Mouse (Mus musculus) naive thymus-derived CD4-positive, alpha-beta T cell, adult 2 months (primary cell): ENCODE results near the gene Uchl4.
"Not testable (repeated sequence)": the region's sequence is repeated elsewhere in the genome, so short reads cannot be mapped to it uniquely, and the experiment has no call there.

Experiments
- DNase-seq: peaks from one replicate; pipeline ENCODE4 v3.0.0-alpha.2; 2011; ENCODE audit warnings: low read depth

The Uchl4 gene

DNA sequence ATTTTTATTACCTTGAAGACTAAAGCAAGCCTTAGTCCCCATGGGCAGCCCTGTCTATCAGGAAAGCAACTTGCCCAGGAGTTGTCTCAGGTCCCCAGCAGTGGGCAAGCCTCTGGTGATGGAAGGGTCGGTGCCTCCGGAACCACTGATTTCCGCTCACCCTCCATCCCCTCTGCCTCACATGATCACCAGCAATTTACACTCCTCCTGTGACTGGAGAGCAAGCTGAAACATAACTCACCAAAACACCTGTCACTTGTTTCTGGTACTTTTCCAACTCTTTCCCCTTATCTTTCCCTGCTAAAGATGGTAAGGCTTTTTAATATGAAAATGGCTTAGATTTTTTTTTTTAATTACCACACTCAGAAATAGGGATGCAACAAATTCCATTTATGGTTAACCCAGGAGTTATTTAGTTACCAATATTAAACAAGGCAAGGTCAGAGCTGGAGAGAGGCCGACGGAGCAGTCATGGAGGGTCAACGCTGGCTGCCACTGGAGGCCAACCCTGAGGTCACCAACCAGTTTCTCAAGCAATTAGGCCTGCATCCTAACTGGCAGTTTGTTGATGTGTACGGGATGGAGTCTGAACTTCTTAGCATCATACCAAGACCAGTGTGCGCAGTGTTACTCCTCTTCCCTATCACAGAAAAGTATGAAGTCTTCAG is at the start of gene Uchl4:
Uchl4 (plus strand) TSS at position 434 of the 668 bp plus-strand sequence.
- no peak for DNase-seq

DNA sequence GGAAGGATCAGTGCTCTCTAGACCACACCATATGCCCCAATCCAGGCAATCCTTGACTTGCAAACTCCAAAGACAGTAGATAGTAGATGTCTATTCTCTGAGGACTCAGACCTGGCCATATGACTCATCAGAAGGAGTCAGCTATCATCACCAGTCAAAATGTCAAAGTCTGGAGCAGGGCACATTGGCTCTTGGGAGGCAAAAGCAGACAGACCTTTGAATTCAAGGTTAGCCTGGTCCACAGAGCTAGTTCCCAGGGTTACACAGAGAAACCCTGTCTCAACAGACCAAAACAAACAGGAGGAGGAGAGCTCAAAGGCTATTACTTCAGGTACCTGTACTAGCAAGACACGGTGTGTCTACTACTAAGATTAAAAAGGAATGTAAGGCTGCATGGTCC is 41.1 kb upstream of the Uchl4 start:
- DNase-seq: no peak

DNA sequence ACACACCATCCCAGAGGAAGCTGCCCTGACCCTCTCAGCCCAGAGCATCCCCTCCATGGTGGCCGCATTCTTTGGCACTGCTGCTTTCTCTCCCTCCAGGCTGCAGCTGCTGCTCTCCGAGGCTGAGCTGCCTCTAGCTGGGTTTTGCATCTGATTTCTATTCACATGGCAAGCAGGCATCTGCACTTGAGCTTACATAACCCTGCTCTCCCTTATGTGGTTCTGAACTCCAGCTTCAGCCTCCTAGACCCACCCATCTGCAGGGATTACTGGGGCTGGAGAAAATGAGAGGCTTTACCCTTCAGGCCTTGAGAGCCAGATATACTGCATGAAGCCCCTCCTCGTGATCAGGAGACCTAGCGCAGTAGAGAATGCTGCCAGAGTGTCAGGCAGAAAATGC is 39.4 kb upstream of the Uchl4 start:
- no peak for DNase-seq

DNA sequence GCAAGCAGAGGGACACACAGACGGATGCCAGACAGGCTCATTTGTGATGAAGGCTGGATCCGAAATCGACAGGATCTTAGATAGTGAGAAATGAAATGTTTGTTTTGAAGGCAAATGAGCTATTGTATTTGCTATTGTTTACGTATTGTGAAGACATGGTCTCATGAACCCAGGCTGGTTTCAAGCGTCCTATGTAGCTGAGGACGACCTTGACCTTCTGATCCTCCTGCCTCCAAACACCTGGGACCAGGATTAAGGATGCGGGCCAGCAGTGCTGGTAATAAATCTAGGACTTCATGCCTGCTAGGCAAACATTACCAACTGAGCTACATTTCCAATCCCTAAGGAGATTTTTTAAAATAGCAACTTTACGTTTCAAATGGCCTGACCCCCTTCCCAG is 37.5 kb upstream of the Uchl4 start:
- DNase-seq: no peak

DNA sequence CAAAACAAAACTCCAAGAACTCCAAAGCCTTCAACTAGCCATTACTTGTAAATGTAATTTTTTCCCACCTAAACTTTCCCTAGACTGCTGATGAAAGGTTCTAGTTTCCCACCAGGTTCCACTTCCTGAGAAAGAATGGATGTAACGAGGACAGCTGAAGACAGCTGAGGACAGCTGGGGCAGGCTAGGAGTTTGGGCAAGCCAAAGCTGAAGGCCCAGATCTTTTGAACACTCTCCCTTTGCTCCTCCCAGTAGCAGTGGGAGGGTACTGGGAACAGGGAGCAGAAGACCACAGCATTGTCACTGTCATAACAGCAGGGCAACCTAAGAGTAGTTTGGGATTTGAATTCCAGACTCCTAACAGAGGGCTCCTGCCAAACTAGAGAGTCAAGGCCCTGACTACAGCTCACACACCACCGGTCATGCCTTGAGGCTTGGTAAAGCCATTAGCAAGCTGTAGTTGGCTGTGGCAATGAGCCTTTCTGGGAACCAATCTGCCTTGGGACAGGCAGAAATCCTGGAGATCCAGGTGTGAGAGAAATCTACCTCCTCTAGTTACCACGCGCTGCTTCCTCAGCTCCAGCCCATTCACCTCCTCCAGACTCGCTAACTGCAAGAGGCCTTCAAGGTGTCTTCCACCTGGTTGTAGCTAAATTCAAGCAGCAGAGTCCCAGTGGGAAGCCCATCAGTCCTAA is 36.8 kb upstream of the Uchl4 start:
- DNase-seq: no peak

DNA sequence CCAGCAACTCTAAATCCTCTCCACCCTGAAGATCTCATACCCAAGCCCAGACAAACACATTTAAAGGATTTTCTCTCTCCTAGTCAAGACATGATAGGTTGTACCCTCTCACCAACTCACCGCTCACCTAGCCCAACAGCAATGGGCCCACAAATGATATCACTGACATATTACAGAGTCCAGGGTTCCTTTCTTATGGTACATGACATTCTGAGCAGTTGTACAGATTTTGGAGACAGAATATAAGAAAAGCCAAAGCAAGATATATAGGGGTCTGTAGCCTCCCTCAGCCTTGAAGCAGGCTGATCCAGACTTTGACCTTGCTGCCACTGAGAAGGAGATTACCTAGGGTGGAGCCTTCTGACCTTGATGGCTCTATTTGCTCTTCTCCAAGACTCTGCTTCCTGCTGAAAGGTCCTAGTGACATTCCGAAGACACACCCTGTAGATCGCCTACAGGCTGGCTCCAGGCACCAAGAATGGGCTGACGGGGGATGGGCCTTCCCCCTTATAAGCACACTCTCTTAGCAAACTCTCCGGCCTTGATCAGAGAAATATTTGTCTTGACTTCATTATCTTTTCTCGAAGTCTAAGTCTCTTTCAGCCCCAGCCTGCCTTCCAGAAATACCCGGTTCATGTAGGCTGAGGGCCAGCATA is 36.1 kb upstream of the Uchl4 start:
- DNase-seq: not testable (repeated sequence)

DNA sequence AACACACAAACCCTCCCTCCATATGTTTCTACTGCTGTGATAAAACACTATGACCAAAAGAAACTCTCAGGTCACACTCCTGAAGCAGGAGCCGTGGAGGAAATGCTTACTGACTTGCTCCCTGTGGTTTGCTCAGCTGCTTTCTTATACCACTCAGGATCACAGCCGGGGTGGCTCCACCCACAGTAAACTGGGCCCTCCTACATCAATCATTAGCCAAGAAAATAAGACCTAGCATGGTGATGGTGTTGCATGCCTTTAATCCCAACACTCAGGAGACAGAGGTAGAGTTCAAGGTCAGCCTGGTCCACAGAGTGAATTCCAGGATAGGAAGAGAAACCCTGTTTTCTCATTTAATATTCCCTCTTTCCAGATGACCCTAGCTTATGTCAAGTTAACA is 35.1 kb upstream of the Uchl4 start:
- no peak for DNase-seq

DNA sequence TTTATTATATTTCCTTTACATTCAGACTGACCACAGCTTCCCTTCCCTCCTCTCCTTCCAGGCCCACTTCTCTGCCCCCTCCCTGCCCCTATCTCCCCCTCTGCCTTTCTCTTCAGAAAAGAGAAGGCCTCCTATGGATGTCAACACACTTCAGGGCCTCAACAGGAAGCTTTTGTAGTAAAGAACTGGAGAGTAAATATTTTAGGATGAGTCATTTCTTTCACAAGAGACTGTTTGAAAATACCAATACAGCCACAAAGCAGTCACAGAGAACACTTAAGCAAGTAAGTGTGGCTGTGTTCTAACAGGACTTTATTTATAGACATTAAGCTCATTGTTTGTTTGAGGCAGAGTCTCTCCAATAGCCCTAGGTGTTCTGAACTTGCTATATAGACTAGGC is 32.7 kb upstream of the Uchl4 start:
- DNase-seq: no peak

DNA sequence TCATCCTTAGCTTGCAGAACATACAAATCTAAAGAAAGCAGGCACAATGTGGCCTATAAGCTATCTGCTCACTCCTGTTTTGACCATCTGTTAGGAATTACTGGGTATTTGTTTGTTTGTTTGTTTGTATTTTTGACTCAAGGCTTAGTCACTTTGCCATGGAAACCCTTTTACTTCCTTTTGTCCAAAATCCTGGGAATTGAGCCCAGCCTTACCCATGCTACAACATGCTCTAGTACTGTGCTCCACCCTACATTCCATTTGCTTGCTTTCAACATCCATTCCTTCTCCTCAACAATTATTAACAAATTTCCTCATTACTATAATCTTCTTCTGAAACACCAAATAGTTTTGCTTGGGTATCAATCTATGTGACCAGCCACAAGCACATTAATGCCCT is 32.1 kb upstream of the Uchl4 start:
- no peak for DNase-seq

DNA sequence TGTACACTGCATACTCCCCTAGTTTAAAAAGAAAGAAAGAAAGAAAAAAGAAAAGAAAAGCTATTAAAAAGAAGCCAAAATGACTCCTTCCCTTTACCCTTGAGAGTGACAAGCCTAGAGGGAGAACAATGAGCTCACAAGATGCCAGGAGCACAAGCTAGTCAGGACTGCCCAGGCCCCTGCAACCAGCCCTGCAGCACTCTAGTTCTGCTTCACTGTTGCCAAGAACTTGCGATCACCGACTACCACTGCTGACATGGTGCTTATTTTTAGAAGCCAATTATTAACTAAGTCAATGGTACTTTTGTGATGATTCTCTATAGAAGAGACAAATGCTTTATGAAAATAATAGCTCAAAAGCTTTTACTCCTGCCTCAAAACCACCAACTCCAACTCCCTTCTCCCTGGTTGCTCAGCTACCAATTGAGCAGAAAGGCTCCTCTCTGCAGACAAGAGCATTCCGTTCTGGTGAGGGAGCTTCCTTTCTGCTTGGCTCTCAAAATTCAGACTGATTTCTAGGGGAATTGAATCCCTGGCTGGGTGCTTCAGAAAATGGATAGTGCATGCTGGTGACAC is 27.4 kb upstream of the Uchl4 start:
- DNase-seq: no peak

DNA sequence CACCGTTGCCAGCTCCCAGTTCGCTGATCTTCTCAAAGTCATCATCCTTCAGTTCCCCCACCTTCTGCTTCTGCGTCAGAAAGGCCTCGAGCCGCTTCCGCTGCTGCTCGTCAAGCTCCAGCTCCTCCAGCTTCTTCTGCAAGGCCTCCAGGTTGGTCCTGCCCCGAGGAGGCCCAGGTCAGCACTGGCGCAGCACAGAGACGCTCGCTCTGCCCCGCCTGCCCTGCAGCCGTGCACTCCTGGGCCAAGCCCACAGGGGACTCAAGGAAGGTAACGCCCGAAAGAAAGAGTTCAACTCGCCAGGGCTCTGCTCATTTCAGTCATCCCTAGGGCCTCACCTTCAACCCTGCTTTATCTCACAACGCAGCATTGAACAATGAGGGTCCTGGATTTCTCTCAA is 20.5 kb upstream of the Uchl4 start:
- no peak for DNase-seq

DNA sequence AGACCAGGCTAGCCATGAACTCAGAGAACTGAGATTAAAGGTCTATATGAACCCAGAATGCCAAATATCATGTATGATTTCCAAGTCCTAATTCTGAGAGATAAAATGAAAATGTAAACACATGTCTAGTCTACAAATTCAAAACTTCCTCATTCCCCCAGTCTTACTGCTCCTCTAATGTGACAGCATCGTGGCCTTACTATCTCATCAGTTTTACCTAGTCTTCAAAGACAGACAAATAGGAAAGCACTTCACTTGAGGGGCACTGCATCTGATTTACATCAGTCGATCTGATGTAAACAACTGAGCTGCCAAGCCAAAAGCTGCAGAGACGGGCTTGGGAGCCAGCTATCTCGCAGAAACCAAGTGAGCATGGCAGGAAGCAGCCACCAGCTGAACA is 18.9 kb upstream of the Uchl4 start:
- no peak for DNase-seq

DNA sequence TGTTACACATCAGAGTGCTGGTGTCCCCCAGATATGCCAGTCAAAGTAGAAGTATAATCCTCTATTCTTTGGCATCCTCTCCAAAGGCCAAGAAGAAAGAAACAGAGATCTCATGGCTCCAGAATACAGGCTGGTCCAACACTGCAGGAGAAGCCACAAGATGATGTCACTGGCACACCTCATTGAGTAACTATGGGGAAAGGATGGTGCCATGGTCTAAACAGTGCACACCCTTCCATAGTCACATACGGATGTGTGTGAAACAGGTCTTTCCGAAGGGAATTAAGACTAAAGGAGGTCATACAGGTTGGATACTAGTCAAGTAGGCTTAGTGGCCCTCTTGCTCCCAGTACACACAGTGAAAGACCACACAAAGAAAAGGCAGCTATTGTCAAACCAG is 18.4 kb upstream of the Uchl4 start:
- no peak for DNase-seq

DNA sequence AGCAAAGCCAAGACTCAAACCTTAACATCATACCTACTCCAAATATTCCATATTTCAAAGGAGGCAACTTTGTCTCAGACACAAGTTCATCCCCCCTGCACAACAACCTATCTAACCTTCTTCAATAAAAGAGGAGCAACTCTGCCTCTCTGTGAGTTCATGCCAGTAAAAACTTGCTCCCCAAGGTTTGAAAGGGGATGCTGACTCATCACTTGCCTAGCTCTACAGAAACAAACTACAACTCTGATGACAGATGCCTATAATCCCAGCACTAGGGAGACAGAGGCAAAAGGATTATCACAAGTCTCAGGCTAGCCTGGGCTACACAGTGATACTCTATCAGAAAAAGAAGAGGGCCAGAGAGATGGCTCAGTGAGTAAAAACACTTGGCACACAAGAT is 17.1 kb upstream of the Uchl4 start:
- DNase-seq: no peak

DNA sequence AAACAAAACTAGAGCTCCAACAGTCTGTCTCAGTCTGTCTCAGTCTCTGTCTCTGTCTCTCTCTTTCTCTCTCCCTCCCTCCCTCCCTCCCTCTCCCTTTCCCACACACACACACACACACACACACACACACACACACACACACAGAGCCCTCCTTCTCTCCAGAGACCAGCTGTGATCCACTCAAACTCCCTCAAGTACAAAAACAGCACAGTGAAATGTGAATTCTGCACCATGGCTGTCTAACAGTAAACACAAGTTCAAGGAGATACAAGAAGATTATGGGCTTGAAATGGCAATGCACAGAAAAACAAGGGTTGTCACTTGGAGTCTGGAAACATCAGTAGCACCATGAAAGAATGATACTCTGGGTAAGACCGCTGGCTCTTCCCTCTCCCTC is 15.7 kb upstream of the Uchl4 start:
- DNase-seq: no peak

DNA sequence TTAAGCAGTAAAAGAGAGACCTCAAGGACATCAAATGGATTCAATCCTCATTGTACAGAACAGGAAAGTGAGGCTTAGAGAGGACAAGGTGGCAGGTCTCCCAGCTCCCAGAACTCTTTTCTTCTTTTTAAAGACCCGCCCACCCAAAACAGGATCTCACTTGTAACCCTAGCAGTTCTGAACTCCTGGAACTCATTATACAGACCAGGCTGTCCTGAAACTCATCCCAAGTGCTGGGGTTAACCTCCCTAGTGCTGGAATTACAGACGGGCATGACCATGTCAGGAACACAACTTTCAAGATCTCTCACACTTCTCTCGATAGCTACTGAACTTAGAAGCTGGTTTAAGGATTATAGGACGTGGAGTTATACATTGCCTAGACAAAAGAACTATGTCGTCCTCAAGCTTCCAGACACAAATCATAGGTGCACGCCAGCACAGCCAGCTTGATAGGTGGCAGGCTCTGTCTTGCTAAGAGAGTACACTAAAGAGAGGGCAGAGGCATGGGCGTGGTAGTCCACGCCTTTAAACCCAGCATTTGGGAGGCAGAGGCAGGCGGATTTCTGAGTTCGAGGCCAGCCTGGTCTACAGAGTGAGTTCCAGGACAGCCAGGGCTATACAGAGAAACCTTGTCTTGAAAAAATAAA is 15.1 kb upstream of the Uchl4 start:
- no peak for DNase-seq

DNA sequence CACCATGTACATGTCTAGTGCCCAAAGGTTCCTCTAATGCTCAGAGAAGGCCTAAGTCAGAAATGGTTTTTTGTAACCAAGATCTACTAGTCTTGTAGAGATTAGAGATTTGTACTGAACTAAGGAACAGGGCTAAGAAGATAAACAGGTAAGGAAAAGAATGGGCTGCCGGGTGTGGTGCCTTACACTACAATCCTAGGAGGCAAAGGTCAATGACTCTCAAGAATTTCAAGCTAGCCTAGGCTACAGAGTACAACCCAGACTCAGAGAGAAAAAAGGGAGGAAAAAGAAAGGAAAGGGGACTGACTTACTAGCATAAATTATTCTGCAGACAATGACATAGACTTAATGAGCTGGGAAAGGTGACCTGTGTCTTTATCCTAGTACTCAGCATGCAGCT is 14.4 kb upstream of the Uchl4 start:
- no peak for DNase-seq

DNA sequence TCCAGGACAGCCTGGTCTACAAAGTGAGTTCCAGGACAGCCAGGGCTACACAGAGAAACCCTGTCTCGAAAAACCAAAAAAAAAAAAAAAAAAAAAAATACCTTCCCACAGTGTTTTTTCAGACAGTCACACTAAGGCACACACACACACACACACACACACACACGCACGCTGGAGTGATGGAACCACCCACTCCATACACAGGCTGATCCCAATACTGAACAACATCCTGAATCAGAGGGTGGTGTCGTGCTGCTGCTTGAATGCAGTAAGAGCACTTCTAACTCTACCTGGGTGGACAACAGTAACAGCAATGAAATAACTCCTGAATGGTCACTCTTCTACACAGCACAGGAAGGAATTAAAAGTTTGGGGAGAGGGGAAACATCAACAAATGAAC is 13.5 kb upstream of the Uchl4 start:
- no peak for DNase-seq

DNA sequence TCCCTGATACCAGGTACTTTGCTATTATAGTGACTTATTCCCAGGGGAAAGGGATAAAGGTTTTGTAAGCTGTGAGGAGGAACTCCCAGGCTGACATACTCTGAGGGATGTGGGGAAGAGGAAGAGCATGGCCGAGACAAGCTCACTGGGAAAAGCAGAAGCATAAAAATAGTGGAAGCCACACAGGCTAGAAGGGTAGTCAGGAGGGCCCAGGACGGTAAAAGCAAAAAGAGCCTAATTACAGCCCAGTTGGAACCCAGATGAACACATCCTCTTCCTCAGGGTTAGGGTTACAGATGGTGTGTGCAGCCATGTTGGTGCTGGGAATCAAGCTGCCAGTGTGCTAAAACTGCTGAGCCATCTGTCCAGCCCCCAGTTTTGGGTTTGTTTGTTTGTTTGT is 12.9 kb upstream of the Uchl4 start:
- no peak for DNase-seq

DNA sequence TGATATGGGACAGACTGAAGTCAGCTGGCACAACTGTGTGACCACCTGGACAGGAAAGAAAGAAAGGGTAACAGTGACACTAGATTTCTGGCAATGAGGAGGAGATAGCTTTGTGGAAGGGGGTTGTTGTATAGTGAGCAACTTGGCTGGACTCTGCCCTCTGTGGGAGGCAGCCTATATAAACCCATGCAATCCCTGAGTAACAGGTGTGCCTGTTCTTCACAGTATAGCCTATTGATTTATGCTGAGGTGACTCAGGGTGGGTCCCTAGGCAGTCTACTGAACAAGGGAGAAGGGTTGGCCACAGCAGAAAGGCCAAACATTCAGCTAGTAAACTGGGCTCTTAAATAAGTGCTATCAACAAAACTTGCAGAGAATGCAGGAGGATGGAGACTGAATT is 9.2 kb upstream of the Uchl4 start:
- no peak for DNase-seq

DNA sequence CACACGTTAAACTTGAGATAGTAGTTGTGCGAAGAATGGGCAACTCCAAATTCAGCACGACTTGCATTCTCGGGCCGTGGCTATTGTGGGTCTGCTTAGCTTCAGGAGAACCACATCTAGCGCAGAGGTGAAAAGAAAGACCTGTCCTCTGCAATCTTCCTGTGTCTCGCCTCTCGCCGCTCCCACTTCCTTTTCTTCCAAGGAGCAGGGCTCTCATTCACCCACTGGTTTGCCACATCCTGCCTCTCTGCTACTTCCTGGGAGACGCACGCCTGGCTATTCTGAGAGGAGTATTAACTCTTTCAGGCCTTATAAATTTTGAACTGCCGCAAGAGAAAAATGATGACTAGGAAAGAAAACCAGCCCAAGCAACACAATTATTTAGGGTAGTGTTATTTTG is 7.3 kb upstream of the Uchl4 start:
- peak; percentile 44 for DNase-seq

DNA sequence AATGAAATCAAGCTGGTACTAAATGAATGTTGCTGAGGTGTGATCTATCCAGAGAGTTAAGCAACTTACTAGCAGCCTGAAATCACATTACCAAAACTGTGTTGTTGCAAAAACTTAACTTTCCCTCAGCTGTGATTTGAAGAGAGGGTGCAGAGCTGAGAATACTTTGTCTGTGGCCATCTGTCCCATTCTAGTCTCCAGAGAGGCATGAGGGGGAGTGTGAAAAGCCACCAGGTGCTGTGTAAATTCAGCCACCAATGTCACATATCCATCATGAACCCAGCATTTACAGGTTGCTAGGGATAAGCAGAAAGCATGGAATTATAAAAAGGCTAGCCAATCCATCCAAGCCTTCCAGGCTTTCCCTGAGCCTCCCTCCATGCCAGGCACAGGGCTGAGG is 6.0 kb upstream of the Uchl4 start:
- no peak for DNase-seq

DNA sequence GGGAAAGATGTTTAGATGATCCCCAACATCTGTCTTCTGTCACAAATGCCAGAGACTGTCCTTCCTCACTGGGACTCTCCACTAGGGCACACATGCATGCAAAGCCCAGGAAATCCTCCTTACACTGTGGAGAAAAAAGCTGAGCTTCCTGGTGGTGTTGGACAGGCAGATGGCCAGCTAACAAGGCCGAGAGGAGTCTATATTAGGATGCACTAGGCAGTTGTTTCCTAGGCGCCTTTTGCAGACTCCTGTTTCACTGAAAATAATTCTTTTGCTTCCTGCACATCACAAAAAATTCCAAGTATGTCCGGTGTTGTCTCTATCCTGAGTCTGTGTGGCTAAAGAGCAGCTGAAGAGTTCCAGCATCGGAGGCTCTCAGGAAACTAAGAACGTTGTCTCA is 3.8 kb upstream of the Uchl4 start:
- DNase-seq: no peak
